Mouse (Mus musculus) adrenal gland, postnatal 0 days (tissue): ENCODE measurements around the gene Colca2. TPM values are rescaled to one million over a fixed set of nuclear protein-coding genes. Genes with fewer than 3 reads are reported as not detected.

ENCODE experiments used
- polyA plus RNA-seq: library from polyadenylated mRNA; unstranded; fragments of >200 nt; fragmentation: Nextera tagmentation; extraction: Ambion mirVana; gene quantifications from 2 replicates; pipeline ENCODE4 v1.2.1, GENCODE M21; 2015

Gene Colca2
- 3.7 and 5.8 TPM in 2 replicates for polyA plus RNA-seq

GRCm38 (mm10) chr9:51278500-51279381 lies at the start of gene Colca2:
Gene Colca2 (minus strand): TSS chr9:51278569.

Other genes with a start within 250 kb of the Colca2 start
- gene Btg4, start 217.7 kb downstream of the Colca2 start, polyA plus RNA-seq, result not detected in 2 replicates
- 8.7 and 9.7 TPM in 2 replicates for gene Layn, start 201.5 kb downstream of the Colca2 start, polyA plus RNA-seq
- 0.69 and 0.72 TPM in 2 replicates for gene 4833427G06Rik, start 176.5 kb downstream of the Colca2 start, polyA plus RNA-seq
- not detected in 2 replicates for gene Gm32742, start 113.1 kb downstream of the Colca2 start, polyA plus RNA-seq
- 0.25 and 0.58 TPM in 2 replicates for gene Pou2af1, start 64.9 kb downstream of the Colca2 start, polyA plus RNA-seq
- gene 1810046K07Rik, start 50.3 kb upstream of the Colca2 start, polyA plus RNA-seq, result not detected in 2 replicates